Mouse (Mus musculus): ENCODE results near the gene Runx3.

GRCm38 (mm10) chr4:135158724-135159409, 38.4 kb downstream of the Runx3 start:
- TF ChIP-seq CTCF (IDR thresholded peaks at IDR 0.05; ENCODE audit: extremely low read depth, insufficient read depth, low read length) (no peak), POLR2A (IDR thresholded peaks at IDR 0.05; ENCODE audit: extremely low read depth, insufficient read depth, low read length) (no peak)

All from cortical plate, adult 2 months (tissue).